Mouse (Mus musculus) forebrain, embryonic 12.5 days (tissue): ENCODE results near the gene Camk1. TPM values are rescaled to one million over a fixed set of nuclear protein-coding genes. Genes with fewer than 3 reads are reported as not detected.

Source experiments
- ATAC-seq: fragments of 200-750 bp; cut with Nextera tagmentation; 2 replicates; pipeline ENCODE4 v1.8.0; 2017; ENCODE audit warnings: moderate TSS enrichment; ENCODE audit not compliant: low FRiP score
- H3K27ac ChIP-seq: fragments of 300-500 bp; sonication (generic); 2 replicates; pipeline ENCODE4 v1.5.1; 2016; ENCODE audit warnings: mild to moderate bottlenecking
- H3K27me3 ChIP-seq: fragments of 300-500 bp; sonication (generic); 2 replicates; pipeline ENCODE4 v1.6.1; 2016; ENCODE audit warnings: mild to moderate bottlenecking
- H3K36me3 ChIP-seq: fragments of 300-500 bp; sonication (generic); replicated peaks from 2 replicates; pipeline ENCODE4 v1.6.1; 2016; ENCODE audit warnings: mild to moderate bottlenecking
- H3K4me1 ChIP-seq: fragments of 300-500 bp; sonication (generic); 2 replicates; pipeline ENCODE4 v1.6.1; 2016
- H3K4me2 ChIP-seq: fragments of 300-500 bp; sonication (generic); 2 replicates; pipeline ENCODE4 v1.6.1; 2016; ENCODE audit warnings: mild to moderate bottlenecking, moderate library complexity
- H3K4me3 ChIP-seq: fragments of 300-500 bp; sonication (generic); replicated peaks from 2 replicates; pipeline ENCODE4 v1.5.1; 2016; ENCODE audit warnings: mild to moderate bottlenecking
- H3K9ac ChIP-seq: fragments of 300-500 bp; sonication (generic); 2 replicates; pipeline ENCODE4 v1.6.1; 2016; ENCODE audit warnings: mild to moderate bottlenecking
- H3K9me3 ChIP-seq: fragments of 300-500 bp; sonication (generic); 2 replicates; pipeline ENCODE4 v1.6.1; 2016
- WGBS: fragments of 180-500 bp; shearing (Covaris S2); methylation state at CpG from one replicate; pipeline ENCODE4 v1.1.7; 2016; 5-methylcytosine and 5-hydroxymethylcytosine counted together
- polyA plus RNA-seq: library from polyadenylated mRNA; unstranded; fragments of >200 nt; fragmentation: Nextera tagmentation; extraction: Ambion mirVana; gene quantifications from 2 replicates; pipeline ENCODE4 v1.2.1, GENCODE M21; 2016

Camk1 gene
- polyA plus RNA-seq, 1 experiment from 2014 or later, result 59.1 TPM

DNA sequence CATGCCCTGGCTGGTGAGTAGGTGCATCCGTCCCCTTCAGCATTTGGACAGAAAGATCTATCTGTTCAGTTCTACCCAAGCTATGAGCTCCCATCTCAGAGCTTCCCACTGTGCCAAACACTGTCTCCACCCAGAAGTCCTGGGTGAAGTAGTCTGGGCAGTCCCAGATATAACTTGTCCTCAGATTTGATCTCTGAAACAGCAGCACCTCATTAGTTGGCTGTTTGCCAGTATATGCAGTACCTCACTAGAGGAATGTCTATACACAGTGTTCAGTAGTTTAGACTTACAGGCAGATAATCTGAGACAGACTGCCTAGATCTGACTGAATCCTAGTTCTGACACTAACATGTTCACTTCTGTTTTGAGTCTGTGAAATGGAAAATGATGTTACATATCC is 14.4 kb downstream of the Camk1 start:
- no peak overlapping the region for H3K9ac ChIP-seq
- H3K27ac ChIP-seq, result no peak overlapping the region
- H3K36me3 ChIP-seq, result peaks cover 40% of the 10 kb centered on the region
- ATAC-seq, result no peak
- WGBS, result 97% methylated on average over 1 of the region's 1 CpGs
- H3K27me3 ChIP-seq, result no peaks in the 10 kb centered on the region
- no peak overlapping the region for H3K4me3 ChIP-seq
- no peaks in the 10 kb centered on the region for H3K9me3 ChIP-seq
- H3K4me2 ChIP-seq, result no peak overlapping the region
- H3K4me1 ChIP-seq, result peaks cover 22% of the 10 kb centered on the region

DNA sequence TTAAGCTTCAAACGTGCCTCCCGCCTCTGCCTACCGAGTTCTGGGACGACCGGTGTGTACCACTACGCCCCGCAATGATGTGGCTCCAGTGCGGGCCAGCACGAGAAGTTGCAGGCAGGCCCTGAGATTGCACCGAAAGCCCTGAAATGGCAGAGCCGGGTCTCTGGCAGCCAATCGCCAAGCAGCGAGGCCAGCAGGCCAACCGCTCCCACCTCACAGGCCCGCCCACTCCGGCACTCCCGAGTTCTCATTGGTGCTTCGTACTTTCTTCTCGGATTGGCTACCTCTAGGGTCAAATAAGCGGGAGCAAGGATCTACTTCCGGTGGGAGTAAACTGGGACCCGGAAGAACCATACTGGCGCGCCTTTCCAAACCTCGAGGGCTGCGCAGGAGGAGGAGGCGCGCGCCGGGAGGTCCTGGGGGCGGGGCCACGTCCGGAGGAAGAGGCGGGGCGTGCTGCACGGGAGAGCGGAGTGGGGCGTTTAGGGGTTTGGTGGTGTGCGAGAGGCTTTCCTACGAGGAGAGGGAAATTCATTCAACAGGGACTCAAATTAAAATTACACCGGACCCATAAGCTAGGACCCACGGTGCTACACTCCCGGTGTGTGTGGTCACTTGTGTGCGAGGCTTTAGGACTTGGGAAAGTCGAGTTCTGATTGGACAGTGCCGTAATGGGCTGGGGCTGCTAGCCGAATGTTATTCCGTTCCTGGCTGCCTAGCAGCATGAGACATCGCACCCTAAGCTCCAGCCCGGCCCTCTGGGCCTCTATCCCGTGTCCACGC is 17.1 kb downstream of the Camk1 start, which contains the start of gene Ogg1:
Gene Ogg1 (plus strand): TSS at position 440 of the 783 bp plus-strand sequence.
- peaks cover 18% of the 10 kb centered on the region for H3K4me1 ChIP-seq
- ATAC-seq, result peak; percentile 99
- peaks cover 49% of the 10 kb centered on the region for H3K36me3 ChIP-seq
- under 1% methylated on average over 52 of the region's 52 CpGs for WGBS
- H3K9me3 ChIP-seq, result no peaks in the 10 kb centered on the region
- H3K9ac ChIP-seq, result peak within 1 kb of the TSS; percentile 78
- peak within 1 kb of the TSS; percentile 92 for H3K4me2 ChIP-seq
- peak within 1 kb of the TSS; percentile 92 for H3K27ac ChIP-seq
- no peaks in the 10 kb centered on the region for H3K27me3 ChIP-seq
- H3K4me3 ChIP-seq, result peak within 1 kb of the TSS; percentile 54

DNA sequence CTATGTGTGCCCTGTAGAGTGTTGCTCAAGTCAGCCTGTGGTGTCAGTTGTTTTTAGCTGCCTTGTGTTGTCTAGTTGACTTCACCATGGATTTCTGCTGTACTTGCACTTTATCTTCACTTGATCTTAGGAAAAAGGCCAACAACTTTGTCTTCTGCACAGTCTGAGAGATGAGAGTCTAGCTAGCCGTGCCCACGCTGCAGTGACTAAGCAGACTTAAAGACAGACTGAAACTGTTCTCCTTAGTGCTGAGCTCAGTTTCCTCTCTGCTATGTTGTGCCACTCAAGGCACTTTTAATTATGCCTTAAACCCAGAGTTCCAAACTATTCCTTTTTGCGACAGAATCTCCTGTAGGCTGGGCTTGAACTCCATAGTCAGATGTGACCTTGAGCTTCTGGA is 27.8 kb downstream of the Camk1 start:
- no peak for ATAC-seq

DNA sequence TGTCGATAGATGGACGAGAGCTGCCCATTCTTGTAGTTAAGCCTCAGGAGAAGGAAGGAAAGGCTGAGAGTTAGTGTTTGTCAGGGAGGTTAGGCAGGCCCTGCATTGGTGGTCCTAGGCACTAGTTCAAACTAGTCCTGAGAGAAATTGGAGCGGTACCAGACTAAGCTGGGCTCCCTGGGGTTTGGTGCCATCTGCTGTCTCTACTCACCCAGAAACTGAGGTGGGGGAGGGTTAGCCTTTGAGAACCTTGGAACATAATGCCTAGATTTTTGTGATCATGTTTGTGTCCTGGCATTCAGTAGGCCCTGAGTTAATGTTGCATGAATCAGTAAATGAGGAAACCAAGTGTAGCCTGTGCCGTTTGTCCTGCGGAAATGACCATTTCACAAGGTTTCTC is 35.6 kb downstream of the Camk1 start:
- H3K27ac ChIP-seq, result 0 out of 2 replicates have a peak overlapping the region, but pooled peaks have one; percentile 0
- peaks cover 31% of the 10 kb centered on the region for H3K4me1 ChIP-seq
- WGBS, result 39% methylated on average over 5 of the region's 5 CpGs
- H3K4me2 ChIP-seq, result peak overlapping the region; percentile 99
- H3K4me3 ChIP-seq, result peak overlapping the region; percentile 98
- H3K27me3 ChIP-seq, result 0 out of 2 replicates have a peak, but pooled peaks cover 3% of the 10 kb centered on the region
- no peaks in the 10 kb centered on the region for H3K9me3 ChIP-seq
- H3K36me3 ChIP-seq, result peaks cover 32% of the 10 kb centered on the region
- H3K9ac ChIP-seq, result peak overlapping the region; percentile 97
- ATAC-seq, result no peak

More for the DNA sequence above, 27.8 kb downstream of the Camk1 start:
- H3K4me2 ChIP-seq, result no peak overlapping the region
- H3K36me3 ChIP-seq, result peaks cover 96% of the 10 kb centered on the region
- no peaks in the 10 kb centered on the region for H3K27me3 ChIP-seq
- H3K9ac ChIP-seq, result no peak overlapping the region
- H3K9me3 ChIP-seq, result no peaks in the 10 kb centered on the region
- H3K4me3 ChIP-seq, result no peak overlapping the region
- H3K27ac ChIP-seq, result no peak overlapping the region
- H3K4me1 ChIP-seq, result no peaks in the 10 kb centered on the region; the same call in 1 of the 2 replicates
- 97% methylated on average over 3 of the region's 3 CpGs for WGBS

DNA sequence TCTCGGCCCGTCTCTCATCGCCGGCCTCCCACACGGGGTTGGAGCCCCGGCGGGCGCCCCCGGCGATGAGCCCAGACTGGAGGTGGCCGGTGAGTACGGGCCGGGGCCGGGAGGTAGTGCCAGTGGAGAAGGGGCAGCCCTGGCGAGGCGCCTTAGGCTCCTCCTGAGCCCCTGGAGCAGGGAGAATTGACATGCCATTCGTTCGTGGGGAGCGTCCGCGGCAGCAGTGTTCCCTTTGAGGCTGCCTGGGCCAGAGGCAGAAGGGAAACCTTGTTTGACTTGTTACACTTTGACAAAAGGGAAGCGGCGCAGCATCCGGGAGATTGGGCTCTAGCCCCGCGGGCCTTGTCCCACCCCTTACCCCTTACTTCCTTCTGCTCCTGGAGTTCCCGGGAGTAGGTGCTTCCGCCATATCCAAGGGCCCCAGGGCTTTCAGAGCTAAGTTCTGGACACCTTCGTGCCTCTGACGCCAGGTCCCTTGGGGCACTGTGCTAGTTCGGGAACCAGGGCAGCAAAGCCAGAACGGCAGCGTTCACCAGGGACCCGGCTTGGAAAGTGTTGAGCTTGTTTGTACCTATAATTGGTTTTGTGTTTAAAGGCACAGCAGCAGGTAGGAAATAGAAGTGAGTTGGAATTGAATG is 36.2 kb downstream of the Camk1 start:
- H3K9ac ChIP-seq, result peak overlapping the region; percentile 97
- H3K4me2 ChIP-seq, result peak overlapping the region; percentile 99
- H3K4me3 ChIP-seq, result peak overlapping the region; percentile 98
- peaks cover 31% of the 10 kb centered on the region for H3K4me1 ChIP-seq
- peaks cover 26% of the 10 kb centered on the region for H3K36me3 ChIP-seq
- H3K27ac ChIP-seq, result peak overlapping the region; percentile 98
- 0 out of 2 replicates have a peak, but pooled peaks cover 3% of the 10 kb centered on the region for H3K27me3 ChIP-seq
- H3K9me3 ChIP-seq, result no peaks in the 10 kb centered on the region
- no peak for ATAC-seq
- WGBS, result under 1% methylated on average over 34 of the region's 34 CpGs

DNA sequence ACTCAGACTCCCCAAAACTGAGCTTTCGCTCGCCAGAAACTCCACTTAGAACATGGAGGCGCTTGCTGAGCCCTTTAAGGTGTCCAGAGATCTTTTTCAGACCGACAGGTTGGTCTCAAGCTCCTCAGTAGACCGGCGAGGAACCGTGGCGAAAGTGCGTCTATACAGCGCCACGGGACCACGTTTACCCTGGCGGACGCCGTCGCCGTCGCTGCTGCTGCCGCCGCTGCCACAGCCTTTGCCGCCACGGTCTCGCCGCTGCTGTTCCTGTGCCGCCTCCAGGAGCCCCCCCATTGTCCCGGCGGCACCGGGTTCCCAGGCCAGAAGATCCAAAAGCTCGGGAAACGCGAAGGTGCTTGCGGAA is 36.8 kb downstream of the Camk1 start, which contains the start of gene Brpf1:
Gene Brpf1 (plus strand): TSS at position 152 of the 364 bp plus-strand sequence.
- 0 out of 2 replicates have a peak, but pooled peaks cover 3% of the 10 kb centered on the region for H3K27me3 ChIP-seq
- WGBS, result under 1% methylated on average over 32 of the region's 32 CpGs

DNA sequence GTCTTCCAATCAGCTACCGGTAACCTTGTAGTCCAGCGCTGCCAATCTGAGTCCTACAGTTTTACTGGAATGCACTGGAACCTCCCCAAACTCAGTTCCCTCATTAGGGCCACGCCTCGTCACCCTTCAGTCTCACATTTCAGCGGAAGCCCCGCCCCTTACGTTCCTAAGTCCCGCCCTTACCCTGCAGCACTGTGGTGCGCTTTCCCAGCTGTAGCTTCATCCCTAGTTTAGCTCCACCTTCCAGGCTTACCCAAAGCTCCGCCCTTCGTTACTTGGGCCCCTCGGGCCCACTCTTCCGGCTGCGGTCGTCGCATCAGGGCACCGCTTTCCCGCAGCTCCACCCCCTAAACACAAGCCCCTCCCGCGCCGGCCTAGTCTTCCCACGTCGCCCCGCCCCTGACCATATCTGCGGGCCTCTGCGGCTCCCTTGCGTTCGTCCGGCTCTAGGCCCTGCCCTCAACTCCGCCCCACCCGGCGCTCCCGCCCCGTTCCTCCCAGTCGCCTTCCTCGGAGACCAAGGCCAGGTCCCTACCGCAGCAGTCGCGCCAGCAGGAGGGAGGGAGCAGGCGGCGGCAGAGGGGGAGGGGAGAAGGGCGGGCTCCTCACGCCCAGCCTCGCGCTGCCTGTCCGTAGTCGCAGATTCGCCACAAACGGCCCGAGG is 37.3 kb downstream of the Camk1 start:
- Histone ChIP-seq H3K9me3 (no peaks in the 10 kb centered on the region), H3K9ac (peak overlapping the region; percentile 97), H3K4me3 (peak overlapping the region; percentile 98), H3K4me2 (peak overlapping the region; percentile 99), H3K27ac (peak overlapping the region; percentile 98), H3K27me3 (0 out of 2 replicates have a peak, but pooled peaks cover 3% of the 10 kb centered on the region), H3K36me3 (peaks cover 17% of the 10 kb centered on the region), H3K4me1 (peaks cover 31% of the 10 kb centered on the region)
- peak; percentile 98 for ATAC-seq
- WGBS, result under 1% methylated on average over 43 of the region's 50 CpGs

More for the DNA sequence above, 36.8 kb downstream of the Camk1 start, which contains the start of gene Brpf1:
- Histone ChIP-seq H3K9me3 (no peaks in the 10 kb centered on the region), H3K4me1 (peaks cover 31% of the 10 kb centered on the region), H3K4me2 (peak within 1 kb of the TSS; percentile 99), H3K27ac (peak within 1 kb of the TSS; percentile 98), H3K36me3 (peaks cover 20% of the 10 kb centered on the region), H3K4me3 (peak within 1 kb of the TSS; percentile 98), H3K9ac (peak within 1 kb of the TSS; percentile 97)
- peak; percentile 67 for ATAC-seq

DNA sequence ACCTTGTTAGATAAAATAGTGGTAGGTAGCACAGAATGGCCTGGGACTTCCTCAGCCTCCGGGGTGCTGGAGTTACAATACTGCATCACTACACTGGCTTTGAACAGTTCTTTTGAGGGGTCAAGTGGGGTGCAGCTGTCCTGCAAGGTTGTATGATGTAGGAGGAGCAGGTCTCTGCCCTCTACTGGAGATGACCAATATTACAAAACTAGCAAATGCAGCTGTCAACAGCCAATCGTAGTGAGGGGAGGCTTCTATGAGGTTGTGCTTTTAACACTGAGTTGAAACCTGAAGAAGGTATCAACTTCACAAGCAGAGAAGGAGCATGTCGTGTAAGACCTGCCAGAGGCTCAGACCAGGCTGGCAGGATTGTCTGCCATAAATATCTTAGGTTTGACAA is 41.5 kb downstream of the Camk1 start:
- ATAC-seq, result no peak
- Histone ChIP-seq H3K27me3 (0 out of 2 replicates have a peak, but pooled peaks cover 3% of the 10 kb centered on the region), H3K36me3 (no peaks in the 10 kb centered on the region), H3K4me2 (no peak overlapping the region), H3K4me3 (no peak overlapping the region), H3K9me3 (no peaks in the 10 kb centered on the region), H3K9ac (no peak overlapping the region), H3K27ac (no peak overlapping the region), H3K4me1 (peaks cover 7% of the 10 kb centered on the region; the same call in 1 of the 2 replicates)
- WGBS, result 27% methylated on average over 3 of the region's 3 CpGs

DNA sequence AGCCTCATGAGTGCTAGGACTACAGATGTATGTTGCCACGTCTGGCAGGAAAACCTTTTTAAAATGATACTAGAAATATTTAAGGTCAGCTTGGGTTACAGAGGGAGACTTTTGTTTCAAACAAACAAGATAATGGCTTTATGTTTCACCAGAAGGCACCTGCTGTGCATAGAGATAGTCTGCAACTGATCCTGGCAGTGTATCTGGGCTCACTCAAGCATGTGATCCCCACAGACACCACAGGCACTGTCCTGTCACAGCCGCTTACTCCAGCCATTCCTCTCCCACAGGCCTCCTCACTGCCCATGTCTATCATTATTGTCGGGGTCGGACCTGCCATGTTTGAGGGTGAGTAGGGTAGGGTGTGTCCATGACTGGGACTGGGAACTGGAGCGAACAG is 42.4 kb downstream of the Camk1 start:
- Histone ChIP-seq H3K27me3 (0 out of 2 replicates have a peak, but pooled peaks cover 3% of the 10 kb centered on the region), H3K9me3 (no peaks in the 10 kb centered on the region), H3K4me1 (peaks cover 7% of the 10 kb centered on the region; the same call in 1 of the 2 replicates), H3K36me3 (no peaks in the 10 kb centered on the region), H3K4me2 (no peak overlapping the region), H3K9ac (no peak overlapping the region), H3K4me3 (no peak overlapping the region), H3K27ac (no peak overlapping the region)
- ATAC-seq, result no peak
- 80% methylated on average over 5 of the region's 5 CpGs for WGBS

DNA sequence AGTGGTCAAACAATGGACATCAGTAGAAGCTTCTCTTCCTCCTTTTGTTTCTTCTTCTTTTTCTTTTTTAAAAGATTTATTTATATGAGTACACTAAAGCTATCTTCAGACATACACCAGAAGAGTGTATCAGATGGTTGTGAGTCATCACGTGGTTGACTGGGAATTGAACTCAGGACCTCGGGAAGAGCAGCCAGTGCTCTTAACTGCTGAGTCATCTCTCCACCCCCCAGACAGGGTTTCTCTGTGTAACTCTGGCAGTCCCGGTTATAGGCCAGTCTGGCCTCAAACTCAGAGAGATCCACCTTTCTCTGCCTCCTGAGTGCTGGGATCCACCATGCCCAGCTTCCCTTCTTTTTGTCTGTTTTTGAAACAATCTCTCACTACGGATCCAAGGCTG is 47.1 kb downstream of the Camk1 start:
- Histone ChIP-seq H3K4me2 (no peak overlapping the region), H3K27ac (no peak overlapping the region), H3K4me3 (no peak overlapping the region), H3K4me1 (no peaks in the 10 kb centered on the region), H3K27me3 (no peaks in the 10 kb centered on the region; the same call in 1 of the 2 replicates), H3K9ac (no peak overlapping the region), H3K36me3 (no peaks in the 10 kb centered on the region), H3K9me3 (no peaks in the 10 kb centered on the region)
- 77% methylated on average over 4 of the region's 4 CpGs for WGBS
- no peak for ATAC-seq

DNA sequence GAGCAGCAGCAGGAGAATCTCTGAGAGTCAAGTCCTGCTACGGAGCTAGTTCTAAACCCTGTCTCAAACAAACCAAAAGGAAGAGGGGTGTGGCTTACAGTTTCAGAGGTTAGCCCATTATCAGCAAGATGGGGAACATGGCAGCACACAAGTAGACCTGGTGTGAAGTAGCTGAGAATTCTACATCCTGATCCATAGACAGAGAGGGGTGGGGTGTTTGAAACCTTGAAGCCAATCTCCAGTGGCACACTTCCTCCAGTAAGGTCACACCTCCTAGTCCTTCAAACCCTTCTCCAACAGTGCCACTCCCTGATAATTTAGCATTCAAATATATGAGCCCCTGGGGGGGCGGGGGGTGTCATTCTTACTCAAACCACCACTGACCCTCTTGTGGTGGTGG is 47.7 kb downstream of the Camk1 start:
- 86% methylated on average over 2 of the region's 2 CpGs for WGBS

DNA sequence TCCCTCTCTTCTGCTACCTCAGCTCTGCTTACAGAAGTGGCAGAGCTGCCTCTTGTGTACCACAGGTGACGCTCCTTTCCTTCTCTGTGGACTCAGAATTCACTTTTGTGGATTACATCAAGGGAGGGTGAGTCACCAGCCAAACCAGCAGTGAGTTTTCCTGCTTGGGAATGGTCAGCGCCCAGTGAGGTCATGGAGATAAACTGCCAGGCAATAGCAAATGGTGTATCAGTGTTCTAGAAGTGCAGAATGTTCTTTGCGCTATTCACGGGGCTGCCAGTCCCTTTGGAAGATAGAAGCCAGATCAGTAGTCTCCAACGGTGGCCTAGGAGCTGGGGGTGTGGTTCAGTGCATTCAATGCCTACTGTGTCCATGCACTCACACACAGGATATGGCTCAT is 50.8 kb downstream of the Camk1 start:
- Histone ChIP-seq H3K4me3 (no peak overlapping the region), H3K27ac (no peak overlapping the region), H3K4me1 (no peaks in the 10 kb centered on the region), H3K36me3 (no peaks in the 10 kb centered on the region), H3K27me3 (no peaks in the 10 kb centered on the region; the same call in 1 of the 2 replicates), H3K9ac (no peak overlapping the region), H3K9me3 (no peaks in the 10 kb centered on the region), H3K4me2 (no peak overlapping the region)
- no peak for ATAC-seq
- WGBS, result 81% methylated on average over 5 of the region's 5 CpGs

More for the DNA sequence above, 47.7 kb downstream of the Camk1 start:
- no peak overlapping the region for H3K4me2 ChIP-seq
- H3K9me3 ChIP-seq, result no peaks in the 10 kb centered on the region
- H3K4me3 ChIP-seq, result no peak overlapping the region
- no peak for ATAC-seq
- no peaks in the 10 kb centered on the region for H3K36me3 ChIP-seq
- H3K9ac ChIP-seq, result no peak overlapping the region
- H3K27ac ChIP-seq, result no peak overlapping the region
- H3K27me3 ChIP-seq, result no peaks in the 10 kb centered on the region; the same call in 1 of the 2 replicates
- no peaks in the 10 kb centered on the region for H3K4me1 ChIP-seq
